Mouse (Mus musculus) heart, postnatal 4 days (tissue): ENCODE results near the gene Gm10722. TPM values are rescaled to one million over a fixed set of nuclear protein-coding genes. Genes with fewer than 3 reads are reported as not detected.
"Not testable (repeated sequence)": the region's sequence is repeated elsewhere in the genome, so short reads cannot be mapped to it uniquely, and the experiment has no call there.

Experiments
- DNase-seq: peaks from one replicate; pipeline ENCODE4 v3.0.0; 2021
- microRNA-seq, 2 experiments: library from miRNA; unstranded; fragments of <30 nt; microRNA quantifications; one replicate each; pipeline ENCODE4 v1.2.0; 2021 to 2022
- total RNA-seq, 2 experiments: library from RNA; stranded (reverse); gene quantifications; 2 replicates each; pipeline ENCODE4 v1.2.3; 2021

Gene Gm10722
- total RNA-seq, 2 experiments from 2014 or later, result not detected

DNA sequence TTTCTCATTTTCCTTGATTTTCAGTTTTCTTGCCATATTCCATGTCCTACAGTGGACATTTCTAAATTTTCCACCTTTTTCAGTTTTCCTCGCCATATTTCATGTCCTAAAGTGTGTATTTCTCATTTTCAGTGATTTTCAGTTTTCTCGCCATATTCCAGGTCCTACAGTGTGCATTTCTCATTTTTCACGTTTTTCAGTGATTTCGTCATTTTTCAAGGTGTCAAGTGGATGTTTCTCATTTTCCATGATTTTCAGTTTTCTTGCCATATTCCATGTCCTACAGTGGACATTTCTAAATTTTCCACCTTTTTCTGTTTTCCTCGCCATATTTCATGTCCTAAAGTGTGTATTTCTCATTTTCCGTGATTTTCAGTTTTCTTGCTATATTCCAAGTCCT lies 24.9 kb downstream of the Gm10722 start:
- peak; percentile 74 for DNase-seq

DNA sequence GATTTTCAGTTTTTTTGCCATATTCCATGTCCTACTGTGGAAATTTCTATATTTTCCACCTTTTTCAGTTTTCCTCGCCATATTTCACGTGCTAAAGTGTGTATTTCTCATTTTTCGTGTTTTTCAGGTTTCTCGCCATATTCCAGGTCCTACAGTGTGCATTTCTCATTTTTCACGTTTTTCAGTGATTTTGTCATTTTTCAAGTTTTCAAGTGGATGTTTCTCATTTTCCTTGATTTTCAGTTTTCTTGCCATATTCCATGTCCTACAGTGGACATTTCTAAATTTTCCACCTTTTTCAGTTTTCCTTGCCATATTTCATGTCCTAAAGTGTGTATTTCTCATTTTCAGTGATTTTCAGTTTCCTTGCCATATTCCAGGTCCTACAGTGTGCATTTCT lies 25.4 kb downstream of the Gm10722 start:
- not testable (repeated sequence) for DNase-seq

DNA sequence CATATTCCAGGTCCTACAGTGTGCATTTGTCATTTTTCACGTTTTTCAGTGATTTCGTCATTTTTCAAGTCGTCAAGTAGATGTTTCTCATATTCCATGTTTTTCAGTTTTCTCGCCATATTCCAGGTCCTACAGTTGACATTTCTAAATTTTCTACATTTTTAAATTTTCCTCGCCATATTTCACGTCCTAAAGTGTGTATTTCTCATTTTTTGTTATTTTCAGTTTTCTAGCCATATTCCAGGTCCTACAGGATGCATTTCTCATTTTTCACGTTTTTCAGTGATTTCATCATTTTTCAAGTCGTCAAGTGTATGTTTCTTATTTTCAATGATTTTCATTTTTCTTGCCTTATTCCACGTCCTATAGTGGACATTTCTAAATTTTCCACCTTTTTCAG lies 26.0 kb downstream of the Gm10722 start:
- DNase-seq, result not testable (repeated sequence)

DNA sequence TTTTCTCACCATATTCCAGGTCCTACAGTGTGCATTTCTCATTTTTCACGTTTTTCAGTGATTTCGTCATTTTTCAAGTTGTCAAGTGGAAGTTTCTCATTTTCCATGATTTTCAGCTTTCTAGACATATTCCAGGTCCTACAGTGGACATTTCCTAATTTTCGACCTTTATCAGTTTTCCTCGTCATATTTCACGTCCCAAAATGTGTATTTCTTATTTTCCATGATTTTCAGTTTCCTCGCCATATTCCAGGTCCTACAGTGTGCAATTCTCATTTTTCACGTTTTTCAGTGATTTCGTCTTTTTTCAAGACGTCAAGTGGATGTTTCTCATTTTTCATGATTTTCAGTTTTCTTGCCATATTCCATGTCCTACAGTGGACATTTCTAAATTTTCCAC lies 26.5 kb downstream of the Gm10722 start:
- not testable (repeated sequence) for DNase-seq

DNA sequence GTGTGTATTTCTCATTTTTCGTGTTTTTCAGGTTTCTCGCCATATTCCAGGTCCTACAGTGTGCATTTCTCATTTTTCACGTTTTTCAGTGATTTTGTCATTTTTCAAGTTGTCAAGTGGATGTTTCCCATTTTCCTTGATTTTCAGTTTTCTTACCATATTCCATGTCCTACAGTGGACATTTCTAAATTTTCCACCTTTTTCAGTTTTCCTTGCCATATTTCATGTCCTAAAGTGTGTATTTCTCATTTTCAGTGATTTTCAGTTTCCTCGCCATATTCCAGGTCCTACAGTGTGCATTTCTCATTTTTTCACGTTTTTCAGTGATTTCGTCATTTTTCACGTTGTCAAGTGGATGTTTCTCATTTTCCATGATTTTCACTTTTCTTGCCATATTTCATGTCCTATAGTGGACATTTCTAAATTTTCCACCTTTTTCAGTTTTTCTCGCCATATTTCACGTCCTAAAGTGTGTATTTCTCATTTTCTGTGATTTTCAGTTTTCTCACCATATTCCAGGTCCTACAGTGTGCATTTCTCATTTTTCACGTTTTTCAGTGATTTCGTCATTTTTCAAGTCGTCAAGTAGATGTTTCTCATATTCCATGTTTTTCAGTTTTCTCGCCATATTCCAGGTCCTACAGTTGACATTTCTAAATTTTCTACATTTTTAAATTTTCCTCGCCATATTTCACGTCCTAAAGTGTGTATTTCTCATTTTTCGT lies 28.7 kb downstream of the Gm10722 start:
- peak; percentile 25 for DNase-seq

DNA sequence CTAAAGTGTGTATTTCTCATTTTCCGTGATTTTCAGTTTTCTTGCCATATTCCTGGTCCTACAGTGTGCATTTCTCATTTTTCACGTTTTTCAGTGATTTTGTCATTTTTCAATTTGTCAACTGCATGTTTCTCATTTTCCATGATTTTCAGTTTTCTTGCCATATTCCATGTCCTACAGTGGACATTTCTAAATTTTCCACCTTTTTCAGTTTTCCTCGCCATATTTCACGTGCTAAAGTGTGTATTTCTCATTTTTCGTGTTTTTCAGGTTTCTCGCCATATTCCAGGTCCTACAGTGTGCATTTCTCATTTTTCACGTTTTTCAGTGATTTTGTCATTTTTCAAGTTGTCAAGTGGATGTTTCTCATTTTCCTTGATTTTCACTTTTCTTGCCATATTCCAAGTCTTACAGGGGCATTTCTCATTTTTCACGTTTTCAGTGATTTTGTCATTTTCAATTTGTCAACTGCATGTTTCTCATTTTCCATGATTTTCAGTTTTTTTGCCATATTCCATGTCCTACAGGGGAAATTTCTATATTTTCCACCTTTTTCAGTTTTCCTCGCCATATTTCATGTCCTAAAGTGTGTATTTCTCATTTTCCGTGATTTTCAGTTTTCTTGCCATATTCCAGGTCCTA lies 30.1 kb downstream of the Gm10722 start:
- DNase-seq, result not testable (repeated sequence)

DNA sequence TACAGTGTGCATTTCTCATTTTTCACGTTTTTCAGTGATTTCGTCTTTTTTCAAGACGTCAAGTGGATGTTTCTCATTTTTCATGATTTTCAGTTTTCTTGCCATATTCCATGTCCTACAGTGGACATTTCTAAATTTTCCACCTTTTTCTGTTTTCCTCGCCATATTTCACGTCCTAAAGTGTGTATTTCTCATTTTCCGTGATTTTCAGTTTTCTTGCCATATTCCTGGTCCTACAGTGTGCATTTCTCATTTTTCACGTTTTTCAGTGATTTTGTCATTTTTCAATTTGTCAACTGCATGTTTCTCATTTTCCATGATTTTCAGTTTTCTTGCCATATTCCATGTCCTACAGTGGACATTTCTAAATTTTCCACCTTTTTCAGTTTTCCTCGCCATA lies 33.6 kb downstream of the Gm10722 start, which contains the start of gene Gm17535:
TSS of gene Gm17535 (plus strand) at position 301 of the 400 bp plus-strand sequence.
- DNase-seq, result not testable (repeated sequence)

DNA sequence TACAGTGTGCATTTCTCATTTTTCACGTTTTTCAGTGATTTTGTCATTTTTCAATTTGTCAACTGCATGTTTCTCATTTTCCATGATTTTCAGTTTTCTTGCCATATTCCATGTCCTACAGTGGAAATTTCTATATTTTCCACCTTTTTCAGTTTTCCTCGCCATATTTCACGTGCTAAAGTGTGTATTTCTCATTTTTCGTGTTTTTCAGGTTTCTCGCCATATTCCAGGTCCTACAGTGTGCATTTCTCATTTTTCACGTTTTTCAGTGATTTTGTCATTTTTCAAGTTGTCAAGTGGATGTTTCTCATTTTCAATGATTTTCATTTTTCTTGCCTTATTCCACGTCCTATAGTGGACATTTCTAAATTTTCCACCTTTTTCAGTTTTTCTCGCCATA lies 35.9 kb downstream of the Gm10722 start, which contains the start of gene Gm10715:
TSS of gene Gm10715 (plus strand) at position 301 of the 400 bp plus-strand sequence.
- DNase-seq, result not testable (repeated sequence)

DNA sequence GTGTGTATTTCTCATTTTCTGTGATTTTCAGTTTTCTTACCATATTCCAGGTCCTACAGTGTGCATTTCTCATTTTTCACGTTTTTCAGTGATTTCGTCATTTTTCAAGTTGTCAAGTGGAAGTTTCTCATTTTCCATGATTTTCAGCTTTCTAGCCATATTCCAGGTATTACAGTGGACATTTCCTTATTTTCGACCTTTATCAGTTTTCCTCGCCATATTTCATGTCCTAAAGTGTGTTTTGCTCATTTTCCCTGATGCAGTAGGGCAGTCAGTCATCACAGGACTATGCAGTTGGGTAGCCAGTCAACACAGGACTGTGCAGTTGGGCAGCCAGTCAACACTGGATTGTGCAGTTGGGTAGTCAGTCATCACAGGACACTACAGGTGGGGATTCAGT lies 37.4 kb downstream of the Gm10722 start:
- not testable (repeated sequence) for DNase-seq

Small RNA genes lying within 50 kb of the gene (microRNA-seq; reads per million reads assigned to microRNA genes)
- gene Mir101c, result 0 reads per million in 2 experiments

Other genes starting within 250 kb of the Gm10722 start
- gene Gm11168, start 2.4 kb downstream of the Gm10722 start, total RNA-seq, result not detected
- gene Gm10721, start 12.2 kb downstream of the Gm10722 start, total RNA-seq, result under 1 TPM in 1 of 2 experiments, not detected in 1; 0.93 TPM
- not detected for gene Gm10720, start 14.7 kb downstream of the Gm10722 start, total RNA-seq
- gene Gm10719, start 16.5 kb downstream of the Gm10722 start, total RNA-seq, result under 1 TPM; 0.52 to 0.54 TPM
- 1 to 10 TPM in 1 of 2 experiments, under 1 TPM in 1; 0.45 to 1.1 TPM for gene Gm10718, start 22.6 kb downstream of the Gm10722 start, total RNA-seq
- not detected for gene Gm10717, start 24.5 kb downstream of the Gm10722 start, total RNA-seq
- not detected for gene Gm17535, start 33.7 kb downstream of the Gm10722 start, total RNA-seq
- gene Gm10715, start 36.0 kb downstream of the Gm10722 start, total RNA-seq, result not detected